Mouse (Mus musculus) thymus, postnatal 4 days (tissue): ENCODE measurements around the gene Eif4e3.
A peak's percentile ranks its signal among the peaks of the same experiment; 100 is the strongest.

Source experiments
- DNase-seq: peaks from one replicate; pipeline ENCODE4 v3.0.0; 2021

Eif4e3 gene

GRCm38 (mm10) chr6:99666318-99667171 is at the start of gene Eif4e3, which contains the start of gene Gm20696:
TSS of gene Eif4e3 (minus strand) at chr6:99666771.
TSS of gene Gm20696 (minus strand) at chr6:99666797.
- DNase-seq = peak; percentile 65

GRCm38 (mm10) chr6:99715913-99716312 is 49.3 kb upstream of the Eif4e3 start:
- DNase-seq = no peak

- no peak for DNase-seq
These were observed 48.6 kb upstream of the Eif4e3 start for GRCm38 (mm10) chr6:99715191-99715590.

GRCm38 (mm10) chr6:99713256-99713655 is 46.7 kb upstream of the Eif4e3 start:
- DNase-seq = no peak

- DNase-seq = no peak
These were observed 45.1 kb upstream of the Eif4e3 start for GRCm38 (mm10) chr6:99711576-99712101.

- DNase-seq = no peak
These were observed 33.9 kb upstream of the Eif4e3 start for GRCm38 (mm10) chr6:99700484-99700883.

GRCm38 (mm10) chr6:99692916-99693841 is 26.6 kb upstream of the Eif4e3 start:
- DNase-seq = peak; percentile 35

- peak; percentile 54 for DNase-seq
These were observed 25.8 kb upstream of the Eif4e3 start, which contains the start of gene Gpr27 for GRCm38 (mm10) chr6:99692206-99692915. TSS of gene Gpr27 (plus strand) at chr6:99692679.

- DNase-seq = no peak
These were observed 25.2 kb upstream of the Eif4e3 start for GRCm38 (mm10) chr6:99691666-99692205.

- DNase-seq = no peak
These were observed 21.9 kb upstream of the Eif4e3 start for GRCm38 (mm10) chr6:99688513-99688912.

GRCm38 (mm10) chr6:99684899-99685298 is 18.3 kb upstream of the Eif4e3 start:
- DNase-seq = peak; percentile 56

- no peak for DNase-seq
These were observed 17.4 kb upstream of the Eif4e3 start for GRCm38 (mm10) chr6:99683974-99684373.

GRCm38 (mm10) chr6:99678108-99678507 is 11.5 kb upstream of the Eif4e3 start:
- no peak for DNase-seq

- no peak for DNase-seq
These were observed 10.8 kb upstream of the Eif4e3 start for GRCm38 (mm10) chr6:99677325-99677724.

GRCm38 (mm10) chr6:99674482-99674881 is 7.9 kb upstream of the Eif4e3 start:
- no peak for DNase-seq

- DNase-seq = no peak
These were observed 5.2 kb upstream of the Eif4e3 start for GRCm38 (mm10) chr6:99671768-99672167.

GRCm38 (mm10) chr6:99670481-99671119 is 4.0 kb upstream of the Eif4e3 start:
- peak; percentile 80 for DNase-seq

- no peak for DNase-seq
These were observed 3.1 kb upstream of the Eif4e3 start for GRCm38 (mm10) chr6:99669481-99670325.

- peak; percentile 42 for DNase-seq
These were observed 719 bp upstream of the Eif4e3 start for GRCm38 (mm10) chr6:99667290-99667689.

GRCm38 (mm10) chr6:99665457-99666317 is 884 bp downstream of the Eif4e3 start:
- DNase-seq = no peak
